Mouse (Mus musculus) limb, embryonic 10.5 days (tissue): ENCODE measurements around the gene Trim62. TPM values are rescaled to one million over a fixed set of nuclear protein-coding genes. Genes with fewer than 3 reads are reported as not detected.

Experiments used
- DNase-seq: peaks from one replicate; pipeline ENCODE4 v3.0.0-alpha.2; 2017; ENCODE audit warnings: low spot score
- H3K27ac ChIP-seq: fragments of 300-500 bp; sonication (generic); 2 replicates; pipeline ENCODE4 v1.5.1; 2016; ENCODE audit warnings: mild to moderate bottlenecking
- H3K27me3 ChIP-seq: fragments of 300-500 bp; sonication (generic); 2 replicates; pipeline ENCODE4 v1.6.1; 2016; ENCODE audit warnings: low read depth, mild to moderate bottlenecking; ENCODE audit not compliant: poor library complexity, severe bottlenecking
- H3K36me3 ChIP-seq: fragments of 300-500 bp; sonication (generic); 2 replicates; pipeline ENCODE4 v1.6.1; 2016; ENCODE audit warnings: mild to moderate bottlenecking, moderate library complexity
- H3K4me1 ChIP-seq: fragments of 300-500 bp; sonication (generic); 2 replicates; pipeline ENCODE4 v1.6.1; 2016
- H3K4me3 ChIP-seq: fragments of 300-500 bp; sonication (generic); 2 replicates; pipeline ENCODE4 v1.5.1; 2016; ENCODE audit warnings: mild to moderate bottlenecking, moderate library complexity
- H3K9me3 ChIP-seq: fragments of 300-500 bp; sonication (generic); replicated peaks from 2 replicates; pipeline ENCODE4 v1.6.1; 2016; ENCODE audit warnings: mild to moderate bottlenecking
- WGBS: fragments of 180-500 bp; shearing (Covaris S2); methylation state at CpG from one replicate; pipeline ENCODE4 v1.1.7; 2016; 5-methylcytosine and 5-hydroxymethylcytosine counted together
- polyA plus RNA-seq: library from polyadenylated mRNA; unstranded; fragments of >200 nt; fragmentation: Nextera tagmentation; extraction: Ambion mirVana; gene quantifications from 2 replicates; pipeline ENCODE4 v1.2.1, GENCODE M21; 2016

Trim62 gene
- polyA plus RNA-seq, 1 experiment from 2014 or later, result 8.2 TPM

DNA sequence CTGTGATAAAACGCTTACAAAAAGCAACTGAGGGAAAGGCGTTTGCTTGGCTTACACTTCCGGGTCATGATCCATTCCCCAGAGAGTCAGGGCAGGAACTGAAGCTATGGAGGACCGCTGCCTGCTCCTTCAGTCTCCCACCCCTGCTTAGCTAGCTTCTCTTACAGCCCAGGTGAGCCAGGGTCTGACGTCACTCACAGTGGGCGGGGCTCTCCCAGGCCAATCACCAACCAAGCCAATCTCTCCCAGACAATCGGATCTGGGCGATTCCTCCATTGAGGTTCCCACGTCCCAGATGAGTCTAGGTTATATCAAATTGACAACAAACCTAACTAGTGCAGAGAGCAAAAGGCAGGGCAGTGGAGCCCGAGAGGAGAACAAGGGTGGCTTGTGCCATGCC lies 35.7 kb downstream of the Trim62 start:
- Histone ChIP-seq H3K27ac (no peak overlapping the region), H3K4me1 (no peaks in the 10 kb centered on the region), H3K4me3 (no peak overlapping the region), H3K9me3 (no peaks in the 10 kb centered on the region), H3K27me3 (peaks cover 12% of the 10 kb centered on the region), H3K36me3 (no peaks in the 10 kb centered on the region)
- WGBS, result 35% methylated on average over 10 of the region's 10 CpGs
- no peak for DNase-seq

DNA sequence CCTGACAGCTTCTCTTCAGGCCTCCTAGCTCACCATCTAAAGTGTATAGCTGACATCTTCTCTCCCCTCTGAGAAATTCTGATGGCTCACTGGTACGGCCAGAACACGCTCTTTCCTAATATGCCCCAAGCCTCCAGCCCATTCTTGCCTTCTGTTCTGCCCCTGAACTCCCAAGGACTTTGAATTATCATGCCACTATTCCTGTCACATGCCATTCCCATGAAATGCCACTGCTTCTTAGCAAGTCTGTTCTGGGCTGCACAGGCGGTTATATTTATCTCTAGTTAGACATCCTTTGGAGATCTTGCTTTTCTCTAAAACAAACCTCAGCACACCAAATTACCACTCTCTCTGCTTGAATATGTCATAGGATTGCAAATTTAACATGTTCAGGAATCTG lies 40.2 kb downstream of the Trim62 start:
- H3K27ac ChIP-seq, result no peak overlapping the region
- no peak for DNase-seq
- WGBS, result 96% methylated on average over 3 of the region's 3 CpGs
- no peak overlapping the region for H3K4me3 ChIP-seq
- H3K27me3 ChIP-seq, result peaks cover 23% of the 10 kb centered on the region
- peaks cover 12% of the 10 kb centered on the region for H3K4me1 ChIP-seq
- H3K36me3 ChIP-seq, result no peaks in the 10 kb centered on the region
- no peaks in the 10 kb centered on the region for H3K9me3 ChIP-seq

DNA sequence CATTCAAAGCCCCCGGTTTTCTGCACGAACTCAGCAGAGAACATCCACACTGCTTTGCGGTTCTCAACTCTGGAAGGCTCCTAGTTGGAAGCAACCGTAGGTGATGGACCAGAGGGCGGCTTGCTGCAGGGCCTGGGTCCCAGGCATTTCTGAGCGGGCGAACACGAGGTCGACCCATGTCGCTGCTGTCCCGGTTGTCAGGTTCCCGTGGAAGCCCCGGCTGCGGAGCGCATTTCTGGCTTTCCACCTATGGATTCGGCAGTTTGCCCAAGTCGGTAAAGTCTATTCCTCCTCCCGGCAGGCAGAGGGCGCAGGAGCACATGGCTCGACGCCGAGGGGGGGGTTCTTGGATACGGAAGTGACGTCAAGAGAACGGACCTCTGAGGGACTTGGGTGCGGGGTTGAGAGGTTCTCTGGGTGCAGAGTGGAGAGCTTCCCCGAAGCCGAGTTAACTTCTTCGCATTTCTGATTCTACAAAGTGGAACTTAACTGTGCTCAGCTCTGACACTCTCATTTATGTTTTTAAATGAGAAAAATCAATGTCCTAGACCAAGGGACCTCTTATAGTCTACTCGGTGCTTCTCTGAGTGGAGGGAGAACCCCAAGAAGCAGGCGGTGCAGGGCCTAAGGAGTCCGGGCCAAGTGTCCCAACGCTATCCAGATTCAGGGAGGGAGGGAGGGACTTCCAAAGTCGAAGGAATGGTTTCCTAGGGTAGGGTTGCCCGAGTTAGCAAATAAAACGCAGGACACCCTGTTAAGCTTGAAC lies 41.6 kb downstream of the Trim62 start:
- DNase-seq, result peak; percentile 93
- Histone ChIP-seq H3K36me3 (no peaks in the 10 kb centered on the region), H3K27me3 (peaks cover 23% of the 10 kb centered on the region), H3K4me1 (peaks cover 12% of the 10 kb centered on the region), H3K27ac (peak overlapping the region; percentile 79), H3K9me3 (no peaks in the 10 kb centered on the region), H3K4me3 (peak overlapping the region; percentile 51)
- WGBS, result 14% methylated on average over 36 of the region's 36 CpGs

DNA sequence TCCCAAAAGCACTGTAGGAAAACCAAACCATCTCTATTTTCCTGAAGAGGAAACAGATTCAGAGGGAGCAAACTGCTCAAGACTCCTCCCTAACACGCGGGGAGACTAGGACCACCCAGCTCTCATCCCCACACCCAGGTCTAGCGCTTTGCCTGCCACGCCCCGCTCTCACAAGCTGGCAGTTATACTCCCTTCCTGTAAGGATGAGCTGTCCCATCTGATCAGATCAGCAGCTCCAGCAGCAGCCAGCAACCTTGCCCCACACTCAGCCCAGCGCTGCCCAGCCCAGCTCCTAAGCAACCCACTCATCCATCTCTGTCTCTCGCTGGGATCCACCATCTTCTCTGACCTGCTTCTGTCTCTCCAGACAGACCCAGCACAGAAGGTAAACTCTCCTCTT lies 49.4 kb downstream of the Trim62 start:
- no peak overlapping the region for H3K27ac ChIP-seq
- WGBS, result 53% methylated on average over 7 of the region's 7 CpGs

DNA sequence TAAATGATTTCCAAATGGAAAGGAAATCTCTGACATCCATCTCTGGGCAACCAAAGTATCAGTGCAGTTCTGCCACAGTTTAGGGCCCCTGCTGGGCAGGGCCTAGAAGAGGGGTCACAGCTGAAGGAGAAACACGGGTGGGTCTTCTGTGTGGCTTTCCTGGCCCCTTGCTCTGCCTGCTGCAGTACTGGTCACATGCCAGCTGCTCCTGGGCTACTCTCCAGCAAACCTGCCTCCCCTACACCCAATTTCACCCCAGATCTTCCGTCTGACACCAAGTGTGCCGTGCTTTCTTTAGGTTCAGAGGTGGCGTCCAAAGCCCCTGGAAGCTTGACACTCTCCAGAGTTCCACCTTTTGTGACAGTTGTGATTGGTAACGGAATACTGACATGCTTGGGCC lies 52.2 kb downstream of the Trim62 start:
- WGBS, result 76% methylated on average over 5 of the region's 5 CpGs
- Histone ChIP-seq H3K9me3 (no peaks in the 10 kb centered on the region), H3K27me3 (peaks cover 8% of the 10 kb centered on the region; the same call in 1 of the 2 replicates), H3K4me3 (no peak overlapping the region), H3K4me1 (no peaks in the 10 kb centered on the region), H3K36me3 (no peaks in the 10 kb centered on the region), H3K27ac (no peak overlapping the region)
- DNase-seq, result no peak

More for the DNA sequence above, 49.4 kb downstream of the Trim62 start:
- H3K9me3 ChIP-seq, result no peaks in the 10 kb centered on the region
- no peaks in the 10 kb centered on the region for H3K36me3 ChIP-seq
- H3K27me3 ChIP-seq, result peaks cover 8% of the 10 kb centered on the region; the same call in 1 of the 2 replicates
- H3K4me1 ChIP-seq, result no peaks in the 10 kb centered on the region
- DNase-seq, result no peak
- H3K4me3 ChIP-seq, result no peak overlapping the region

DNA sequence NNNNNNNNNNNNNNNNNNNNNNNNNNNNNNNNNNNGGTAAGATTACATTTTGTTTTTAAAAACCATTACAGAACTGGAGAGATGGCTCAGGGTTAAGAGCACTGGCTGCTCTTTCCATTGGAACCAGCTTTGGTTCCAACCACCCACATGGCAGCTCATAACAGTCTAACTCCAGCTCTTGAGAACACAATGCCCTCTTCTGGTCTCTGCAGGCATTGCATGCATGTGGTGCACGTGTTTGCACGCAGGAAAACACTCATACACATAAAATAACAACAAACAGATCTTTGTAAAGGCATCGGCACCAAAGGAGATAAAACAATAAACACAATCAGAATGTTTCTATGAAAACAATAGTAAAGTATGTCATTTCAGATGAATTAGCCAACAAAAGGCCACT lies 59.0 kb downstream of the Trim62 start:
- Histone ChIP-seq H3K27me3 (no peaks in the 10 kb centered on the region), H3K9me3 (no peaks in the 10 kb centered on the region), H3K4me3 (no peak overlapping the region), H3K36me3 (no peaks in the 10 kb centered on the region), H3K27ac (no peak overlapping the region), H3K4me1 (peaks cover 1% of the 10 kb centered on the region)
- DNase-seq, result no peak
- 58% methylated on average over 3 of the region's 3 CpGs for WGBS

DNA sequence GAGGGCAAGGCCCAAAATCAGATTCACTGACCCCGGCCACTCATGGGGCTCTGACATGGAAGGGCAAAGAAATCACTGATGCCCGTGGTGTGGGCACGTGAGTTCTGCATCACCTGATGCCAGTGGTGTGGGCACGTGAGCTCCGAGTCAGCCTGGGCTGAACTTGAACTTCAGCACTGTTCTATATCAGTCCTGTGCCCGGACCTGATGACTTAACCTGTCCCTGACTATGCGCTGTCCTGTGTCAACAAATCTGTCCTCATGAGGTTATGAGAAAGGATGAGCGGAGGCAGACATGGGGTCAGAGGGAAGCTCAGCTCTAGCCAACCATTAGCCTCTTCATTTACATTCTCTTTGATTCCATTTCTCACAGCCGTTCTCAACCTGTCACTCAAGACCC lies 63.4 kb downstream of the Trim62 start:
- H3K27ac ChIP-seq, result no peak overlapping the region
- H3K4me3 ChIP-seq, result no peak overlapping the region
- H3K9me3 ChIP-seq, result no peaks in the 10 kb centered on the region
- H3K27me3 ChIP-seq, result no peaks in the 10 kb centered on the region
- DNase-seq, result no peak
- WGBS, result 74% methylated on average over 9 of the region's 9 CpGs
- H3K4me1 ChIP-seq, result peaks cover 8% of the 10 kb centered on the region
- H3K36me3 ChIP-seq, result no peaks in the 10 kb centered on the region

DNA sequence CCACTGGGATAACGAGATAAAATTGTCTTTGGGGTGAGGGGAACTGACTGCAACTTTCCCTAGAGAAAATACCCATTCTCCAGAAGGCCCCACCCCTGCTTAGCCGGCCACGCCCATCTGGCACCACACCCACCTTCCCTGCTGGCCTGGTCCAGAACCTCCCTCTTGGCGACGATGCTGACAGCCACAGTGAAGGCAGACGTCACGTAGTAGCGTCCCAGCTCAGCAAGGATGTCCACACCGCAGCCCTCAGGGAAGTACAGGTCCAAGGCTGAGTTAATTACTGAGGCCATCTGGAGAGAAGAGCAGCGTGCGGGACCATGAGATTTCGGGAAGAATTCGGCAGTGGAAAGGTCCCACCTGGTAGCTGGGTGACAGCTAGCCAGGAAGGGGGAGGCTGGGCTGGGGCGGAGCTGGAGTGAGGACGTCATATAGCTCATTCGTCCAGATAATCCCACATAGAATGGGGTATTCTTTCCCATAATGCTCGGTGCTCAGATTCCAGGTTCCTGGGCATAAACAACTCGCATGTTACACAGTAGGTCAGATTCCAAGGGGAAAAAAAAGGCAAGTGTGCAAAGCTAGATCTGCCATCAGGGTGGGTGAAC lies 64.0 kb downstream of the Trim62 start:
- no peaks in the 10 kb centered on the region for H3K36me3 ChIP-seq
- H3K27ac ChIP-seq, result no peak overlapping the region
- H3K27me3 ChIP-seq, result no peaks in the 10 kb centered on the region
- no peaks in the 10 kb centered on the region for H3K9me3 ChIP-seq
- DNase-seq, result no peak
- peaks cover 8% of the 10 kb centered on the region for H3K4me1 ChIP-seq
- 15% methylated on average over 18 of the region's 18 CpGs for WGBS
- no peak overlapping the region for H3K4me3 ChIP-seq

DNA sequence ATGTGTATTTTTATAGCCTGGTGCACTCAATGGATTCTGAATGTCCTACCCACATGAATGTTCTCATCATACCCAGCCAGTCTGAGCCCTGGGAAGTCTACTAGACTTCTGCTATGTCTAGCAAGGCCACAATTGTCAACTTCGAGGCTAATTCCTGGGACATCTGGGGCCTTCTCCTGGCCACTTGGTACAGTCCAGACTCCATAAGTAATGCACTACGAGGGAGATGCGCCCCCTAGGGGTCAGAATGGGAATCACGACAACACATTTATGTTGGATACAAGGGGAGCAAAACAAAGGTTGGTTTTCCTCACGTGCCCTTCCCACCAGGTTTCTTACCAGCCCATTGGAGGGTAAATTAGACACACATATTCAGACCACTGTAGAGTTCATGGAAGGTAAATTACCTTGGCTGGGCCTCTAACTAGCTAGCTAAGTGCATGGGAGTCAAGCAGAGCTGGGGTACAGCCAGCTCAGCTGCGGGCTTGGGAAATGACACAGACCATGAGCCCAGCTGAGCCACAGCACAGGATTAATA lies 64.8 kb downstream of the Trim62 start:
- no peaks in the 10 kb centered on the region for H3K27me3 ChIP-seq
- H3K4me3 ChIP-seq, result no peak overlapping the region
- H3K36me3 ChIP-seq, result no peaks in the 10 kb centered on the region
- 32% methylated on average over 6 of the region's 6 CpGs for WGBS
- DNase-seq, result peak; percentile 73
- peaks cover 8% of the 10 kb centered on the region for H3K4me1 ChIP-seq
- no peak overlapping the region for H3K27ac ChIP-seq
- no peaks in the 10 kb centered on the region for H3K9me3 ChIP-seq

DNA sequence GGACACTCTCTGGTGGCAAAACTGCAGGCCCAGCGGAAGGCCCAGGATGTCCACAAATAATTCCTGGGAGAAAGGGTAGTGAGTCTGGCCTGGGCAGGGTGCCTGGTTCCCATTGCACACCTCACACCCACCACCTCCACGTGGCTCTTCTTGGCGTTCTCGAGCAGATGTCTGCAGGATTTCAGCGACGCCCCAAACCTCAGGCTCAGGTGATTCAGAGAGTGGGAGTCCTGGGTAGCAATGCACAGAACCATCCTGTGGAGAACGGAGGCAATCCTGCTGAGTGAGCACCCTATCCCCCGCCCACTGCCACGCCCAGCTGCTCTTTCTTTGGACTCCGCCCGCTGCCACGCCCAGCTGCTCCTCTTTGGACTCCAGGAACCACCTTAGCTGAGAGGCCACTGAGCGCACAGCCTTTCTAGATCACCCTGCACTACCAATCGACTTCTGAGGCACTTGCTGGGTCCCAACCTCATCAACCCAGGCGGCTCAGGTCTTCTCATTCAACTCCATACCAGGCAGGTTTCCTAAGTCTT lies 66.2 kb downstream of the Trim62 start:
- DNase-seq, result no peak
- Histone ChIP-seq H3K27ac (no peak overlapping the region), H3K4me1 (peaks cover 8% of the 10 kb centered on the region), H3K9me3 (no peaks in the 10 kb centered on the region), H3K36me3 (no peaks in the 10 kb centered on the region), H3K4me3 (no peak overlapping the region), H3K27me3 (no peaks in the 10 kb centered on the region)
- 43% methylated on average over 15 of the region's 15 CpGs for WGBS

DNA sequence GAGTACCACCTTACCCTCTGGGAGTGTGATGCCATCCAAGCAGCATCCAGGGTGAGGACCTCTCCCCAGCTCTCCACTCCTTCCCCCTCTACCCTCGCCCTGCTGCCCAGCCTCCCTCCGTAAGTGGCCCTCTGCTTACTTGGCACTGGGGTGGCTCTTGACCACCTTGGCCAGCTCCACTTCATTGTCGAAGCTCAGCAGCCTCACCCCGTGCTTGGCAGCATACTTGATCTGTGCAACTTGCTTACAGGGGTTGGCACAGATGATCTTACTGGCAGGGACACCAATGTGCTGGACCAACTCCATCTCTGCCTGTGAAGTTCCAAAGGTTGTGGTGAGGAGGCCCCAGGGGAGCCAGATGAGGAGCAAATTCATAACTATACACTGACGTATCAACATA lies 67.1 kb downstream of the Trim62 start:
- Histone ChIP-seq H3K36me3 (no peaks in the 10 kb centered on the region), H3K4me3 (no peak overlapping the region), H3K27ac (no peak overlapping the region), H3K4me1 (peaks cover 8% of the 10 kb centered on the region), H3K9me3 (no peaks in the 10 kb centered on the region), H3K27me3 (no peaks in the 10 kb centered on the region)
- 91% methylated on average over 5 of the region's 5 CpGs for WGBS
- DNase-seq, result no peak

DNA sequence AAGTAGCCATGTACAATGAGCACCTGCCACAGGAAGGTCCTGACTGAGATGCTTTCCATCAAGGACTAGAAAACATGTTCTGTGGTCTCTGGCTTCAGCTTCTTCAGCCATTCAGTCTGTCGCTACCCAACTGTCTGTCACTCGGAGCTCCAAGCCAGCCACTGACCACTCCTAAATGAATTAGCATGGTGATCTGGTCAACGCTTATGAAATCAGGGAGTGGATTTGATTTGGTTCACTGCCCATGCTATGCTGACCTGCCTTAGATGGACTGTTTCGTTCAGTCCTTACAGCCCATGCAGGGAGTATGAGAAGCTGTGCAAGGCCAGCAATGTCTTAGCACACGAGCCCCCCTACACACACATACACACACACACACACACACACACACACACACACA lies 70.5 kb downstream of the Trim62 start:
- H3K4me3 ChIP-seq, result no peak overlapping the region
- DNase-seq, result no peak
- no peak overlapping the region for H3K27ac ChIP-seq
- peaks cover 11% of the 10 kb centered on the region for H3K4me1 ChIP-seq
- H3K27me3 ChIP-seq, result no peaks in the 10 kb centered on the region
- 90% methylated on average over 5 of the region's 5 CpGs for WGBS
- no peaks in the 10 kb centered on the region for H3K36me3 ChIP-seq
- H3K9me3 ChIP-seq, result no peaks in the 10 kb centered on the region
